Mouse (Mus musculus) gonadal fat pad, adult 2 months (tissue): ENCODE measurements at regions not wholly inside any gene's neighbourhood (a gene's known extent, or its start where the extent isn't known, plus 50 kb on each side); places are given as distances from the start of the nearest gene placed in this dataset.

Experiments
- DNase-seq: peaks from one replicate; pipeline ENCODE4 v3.0.0-alpha.2; 2012; ENCODE audit warnings: low read depth

- DNase-seq, result no peak
These were observed 352.3 kb upstream of the Hs6st1 start for GRCm38 (mm10) chr1:35715931-35716330.

GRCm38 (mm10) chr1:35717166-35717565 lies 351.0 kb upstream of the Hs6st1 start:
- no peak for DNase-seq

GRCm38 (mm10) chr1:35717659-35718058 lies 350.5 kb upstream of the Hs6st1 start:
- no peak for DNase-seq

GRCm38 (mm10) chr1:35720063-35720462 lies 348.1 kb upstream of the Hs6st1 start:
- DNase-seq, result no peak

- DNase-seq, result no peak
These were observed 343.8 kb upstream of the Hs6st1 start for GRCm38 (mm10) chr1:35724366-35724900.

GRCm38 (mm10) chr1:35726596-35726995 lies 341.6 kb upstream of the Hs6st1 start:
- DNase-seq, result no peak

GRCm38 (mm10) chr1:35727310-35727990 lies 340.8 kb upstream of the Hs6st1 start:
- no peak for DNase-seq

- no peak for DNase-seq
These were observed 338.4 kb upstream of the Hs6st1 start for GRCm38 (mm10) chr1:35729785-35730295.

GRCm38 (mm10) chr1:35730309-35730708 lies 337.9 kb upstream of the Hs6st1 start:
- DNase-seq, result no peak

GRCm38 (mm10) chr1:35736247-35736646 lies 332.0 kb upstream of the Hs6st1 start:
- DNase-seq, result no peak

GRCm38 (mm10) chr1:35749603-35750002 lies 318.6 kb upstream of the Hs6st1 start:
- peak; percentile 93 for DNase-seq

GRCm38 (mm10) chr1:35750092-35750521 lies 318.1 kb upstream of the Hs6st1 start:
- peak; percentile 89 for DNase-seq

- DNase-seq, result no peak
These were observed 315.6 kb upstream of the Hs6st1 start for GRCm38 (mm10) chr1:35752636-35753035.

- no peak for DNase-seq
These were observed 314.0 kb upstream of the Hs6st1 start for GRCm38 (mm10) chr1:35754170-35754569.

- no peak for DNase-seq
These were observed 309.2 kb upstream of the Hs6st1 start for GRCm38 (mm10) chr1:35759010-35759409.

- no peak for DNase-seq
These were observed 308.6 kb upstream of the Hs6st1 start for GRCm38 (mm10) chr1:35759600-35759999.

GRCm38 (mm10) chr1:35763051-35763450 lies 305.1 kb upstream of the Hs6st1 start:
- DNase-seq, result no peak

- DNase-seq, result no peak
These were observed 304.7 kb upstream of the Hs6st1 start for GRCm38 (mm10) chr1:35763456-35763855.

GRCm38 (mm10) chr1:35764068-35764467 lies 304.1 kb upstream of the Hs6st1 start:
- no peak for DNase-seq

- DNase-seq, result no peak
These were observed 302.5 kb upstream of the Hs6st1 start for GRCm38 (mm10) chr1:35765692-35766091.

GRCm38 (mm10) chr1:35766271-35766670 lies 301.9 kb upstream of the Hs6st1 start:
- no peak for DNase-seq

GRCm38 (mm10) chr1:35772567-35772966 lies 295.6 kb upstream of the Hs6st1 start:
- DNase-seq, result no peak

- no peak for DNase-seq
These were observed 293.6 kb upstream of the Hs6st1 start for GRCm38 (mm10) chr1:35774566-35774965.

GRCm38 (mm10) chr1:35782668-35783067 lies 285.5 kb upstream of the Hs6st1 start:
- DNase-seq, result no peak
